Mouse (Mus musculus): ENCODE measurements around the gene Lgals4. TPM values are rescaled to one million over a fixed set of nuclear protein-coding genes. Genes with fewer than 3 reads are reported as not detected.

Lgals4 gene
- total RNA-seq (2012; rRNA removed) (1.5 and 2.1 TPM in 2 replicates), polyA plus RNA-seq (2012; ENCODE audit: insufficient read depth in 1 of 2, insufficient read length in 2 of 2, low read depth in 1 of 2, low replicate concordance in 2 of 2, missing spikeins in 1 of 2) (1 to 10 TPM in 1 of 2 experiments, not detected in 1; 5.1 TPM)

GRCm38 (mm10) chr7:28833723-28834347, at the start of gene Lgals4:
Gene Lgals4 (plus strand): TSS chr7:28833854.
- no peaks in the 10 kb centered on the region for H3K79me2 ChIP-seq (ENCODE audit: control insufficient read depth, insufficient read depth, low read length, poor library complexity)
- no peak within 1 kb of the TSS for H3K4me3 ChIP-seq (ENCODE audit: control insufficient read depth in 1 of 2, insufficient read depth in 1 of 2, low read depth in 2 of 2, low read length in 2 of 2)
- no peaks in the 10 kb centered on the region for H3K27me3 ChIP-seq (ENCODE audit: control insufficient read depth in 1 of 2, insufficient read depth in 2 of 2, low read length in 2 of 2)
- no peak for DNase-seq (ENCODE audit: low read depth, low spot score)
- no peak within 1 kb of the TSS for H3K9ac ChIP-seq (ENCODE audit: control insufficient read depth, low read depth, low read length, poor library complexity, severe bottlenecking)
- H3K36me3 ChIP-seq (ENCODE audit: control insufficient read depth in 1 of 2, insufficient read depth in 2 of 2, low read length in 2 of 2): peaks cover 2 to 9% of the 10 kb centered on the region in 2 experiments; a peak in 3 of 4 replicates
- TF ChIP-seq MYB (IDR thresholded peaks at IDR 0.05; ENCODE audit: low read depth, low read length) (no peak), HCFC1 (IDR thresholded peaks at IDR 0.05; ENCODE audit: low read depth, low read length) (no peak), BHLHE40 (IDR thresholded peaks at IDR 0.05; ENCODE audit: borderline replicate concordance, low read depth, low read length) (no peak), NRF1 (IDR thresholded peaks at IDR 0.05; ENCODE audit: insufficient read depth, low read depth, low read length, poor library complexity, severe bottlenecking) (no peak), ZMIZ1 (IDR thresholded peaks at IDR 0.05; ENCODE audit: low read depth, low read length) (no peak), KAT2A (conservative IDR thresholded peaks at IDR 0.05; ENCODE audit: low read depth, low read length) (no peak), MAFK (IDR thresholded peaks at IDR 0.05; ENCODE audit: borderline replicate concordance, low read depth, low read length) (no peak), MEF2A (IDR thresholded peaks at IDR 0.05; ENCODE audit: extremely low read depth, insufficient replicate concordance, low read depth, low read length, poor library complexity, severe bottlenecking) (no peak), ZKSCAN1 (IDR thresholded peaks at IDR 0.05; ENCODE audit: low read depth, low read length) (no peak), CTCF (IDR thresholded peaks at IDR 0.05 in 2 of 3, conservative IDR thresholded peaks at IDR 0.05 in 1 of 3; ENCODE audit: control insufficient read depth in 1 of 3, insufficient read depth in 1 of 3, low read depth in 2 of 3, low read length in 3 of 3, poor library complexity in 1 of 3, severe bottlenecking in 1 of 3) (no peak)
- H3K27ac ChIP-seq (ENCODE audit: control insufficient read depth, low read depth, low read length): no peak within 1 kb of the TSS
- peaks cover 2 to 13% of the 10 kb centered on the region in 2 experiments; a peak in 2 of 4 replicates for H3K4me1 ChIP-seq (ENCODE audit: control insufficient read depth in 1 of 2, insufficient read depth in 2 of 2, low read length in 2 of 2)
- H3K9me3 ChIP-seq (replicated peaks; ENCODE audit: insufficient read depth, low read length): no peaks in the 10 kb centered on the region

- Histone ChIP-seq H3K27ac (ENCODE audit: control insufficient read depth, low read depth, low read length) (no peak overlapping the region), H3K4me1 (ENCODE audit: control insufficient read depth in 1 of 2, insufficient read depth in 2 of 2, low read length in 2 of 2) (peaks cover 0 to 3% of the 10 kb centered on the region in 2 experiments; a peak in 2 of 4 replicates), H3K27me3 (ENCODE audit: control insufficient read depth in 1 of 2, insufficient read depth in 2 of 2, low read length in 2 of 2) (no peaks in the 10 kb centered on the region), H3K79me2 (ENCODE audit: control insufficient read depth, insufficient read depth, low read length, poor library complexity) (no peaks in the 10 kb centered on the region), H3K4me3 (ENCODE audit: control insufficient read depth in 1 of 2, insufficient read depth in 1 of 2, low read depth in 2 of 2, low read length in 2 of 2) (no peak overlapping the region), H3K36me3 (ENCODE audit: control insufficient read depth in 1 of 2, insufficient read depth in 2 of 2, low read length in 2 of 2) (peaks cover 0 to 1% of the 10 kb centered on the region in 2 experiments; a peak in 1 of 4 replicates), H3K9ac (ENCODE audit: control insufficient read depth, low read depth, low read length, poor library complexity, severe bottlenecking) (no peak overlapping the region), H3K9me3 (replicated peaks; ENCODE audit: insufficient read depth, low read length) (no peaks in the 10 kb centered on the region)
- TF ChIP-seq BHLHE40 (IDR thresholded peaks at IDR 0.05; ENCODE audit: borderline replicate concordance, low read depth, low read length) (no peak), GATA1 (IDR thresholded peaks at IDR 0.05; ENCODE audit: low read depth, low read length) (no peak), JUND (IDR thresholded peaks at IDR 0.05; ENCODE audit: low read depth, low read length) (no peak), MYC (IDR thresholded peaks at IDR 0.05; ENCODE audit: low read depth, low read length) (no peak), EP300 (IDR thresholded peaks at IDR 0.05; ENCODE audit: low read depth in 1 of 2, low read length in 2 of 2) (no peak), ETS1 (IDR thresholded peaks at IDR 0.05; ENCODE audit: low read depth, low read length) (no peak), RAD21 (IDR thresholded peaks at IDR 0.05; ENCODE audit: low read depth, low read length) (no peak), MYB (IDR thresholded peaks at IDR 0.05; ENCODE audit: low read depth, low read length) (no peak), UBTF (IDR thresholded peaks at IDR 0.05; ENCODE audit: borderline replicate concordance, insufficient read depth, low read depth, low read length) (no peak), USF2 (IDR thresholded peaks at IDR 0.05; ENCODE audit: borderline replicate concordance in 1 of 2, insufficient read depth in 1 of 2, low read depth in 1 of 2, low read length in 2 of 2) (no peak), CHD2 (IDR thresholded peaks at IDR 0.05; ENCODE audit: low read length) (no peak), NELFE (IDR thresholded peaks at IDR 0.05; ENCODE audit: low read depth, low read length) (no peak), MXI1 (IDR thresholded peaks at IDR 0.05; ENCODE audit: low read depth, low read length) (no peak), POLR2A (IDR thresholded peaks at IDR 0.05; ENCODE audit: control insufficient read depth in 1 of 2, insufficient read depth in 1 of 2, low read depth in 1 of 2, low read length in 2 of 2, poor library complexity in 1 of 2) (no peak), ZNF384 (IDR thresholded peaks at IDR 0.05; ENCODE audit: low read depth, low read length) (no peak), SIN3A (IDR thresholded peaks at IDR 0.05; ENCODE audit: low read length) (no peak)
- no peak for DNase-seq (ENCODE audit: low read depth, low spot score)
Measured at GRCm38 (mm10) chr7:28785161-28785560, 48.5 kb upstream of the Lgals4 start.
